18 mouse cellular contexts compared by ENCODE assay signal in the genomic region with DNA sequence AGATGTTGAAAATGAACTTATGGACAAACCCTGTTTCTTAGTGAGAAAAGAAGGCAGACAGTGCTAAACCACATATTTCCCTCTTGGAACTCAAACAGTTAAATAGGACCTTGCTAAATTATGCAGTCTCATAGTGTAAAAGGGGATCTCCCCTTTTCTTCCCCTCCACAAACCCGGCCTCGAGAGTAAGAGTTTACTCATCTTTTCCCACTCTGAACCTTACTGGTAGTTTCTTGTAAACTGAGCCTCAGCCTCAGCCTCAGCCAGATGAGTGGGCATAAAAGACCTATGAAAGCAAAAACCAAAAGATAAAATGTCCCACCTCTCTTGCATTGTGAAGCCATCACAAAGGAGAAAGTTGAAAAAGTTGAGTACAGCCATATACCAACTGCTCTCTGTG.
"Had no signal": no experiment of that assay in that cellular context is flagged by ENCODE, and none has a peak within 500 bp of the region (broad histone marks: within the 10 kb centered on the region; RNA-seq: fewer than 3 reads in every experiment).

No protein-coding gene starts in this region.

- H3K4me2 ChIP-seq: liver, embryonic 15.5 days; lung, embryonic 14.5 days; midbrain, embryonic 12.5 days; neural tube, embryonic 13.5 days; neural tube, embryonic 15.5 days had no signal

- H3K27ac ChIP-seq: liver, embryonic 15.5 days; midbrain, embryonic 10.5 days; midbrain, embryonic 12.5 days; neural tube, embryonic 13.5 days; neural tube, embryonic 15.5 days had no signal

- H3K4me3 ChIP-seq: liver, embryonic 15.5 days; midbrain, embryonic 10.5 days; midbrain, embryonic 12.5 days; myocyte; neural tube, embryonic 13.5 days; neural tube, embryonic 15.5 days had no signal

- H3K9ac ChIP-seq: liver, embryonic 15.5 days; lung, embryonic 14.5 days; midbrain, embryonic 12.5 days; neural tube, embryonic 13.5 days; neural tube, embryonic 15.5 days had no signal

- H3K36me3 ChIP-seq: liver, embryonic 15.5 days; midbrain, embryonic 10.5 days; midbrain, embryonic 12.5 days; neural tube, embryonic 13.5 days; neural tube, embryonic 15.5 days had no signal

- H3K9me3 ChIP-seq: liver, embryonic 15.5 days had no signal

- H3K4me1 ChIP-seq: liver, embryonic 15.5 days; midbrain, embryonic 10.5 days; midbrain, embryonic 12.5 days; neural tube, embryonic 13.5 days; neural tube, embryonic 15.5 days had no signal

- H3K27me3 ChIP-seq: liver, embryonic 15.5 days; midbrain, embryonic 12.5 days; neural tube, embryonic 13.5 days; neural tube, embryonic 15.5 days had no signal

- ATAC-seq: midbrain, embryonic 16.5 days had no signal

- DNase-seq: lung, adult 18-20 months; lung, embryonic 14.5 days; lung, postnatal 10 days; lung, postnatal 4 days; midbrain, embryonic 14.5 days; right cerebral cortex, postnatal 25 days; right cerebral cortex, postnatal 4 days; spleen, adult 18-20 months; thymus, adult 18-20 months; thymus, postnatal 14 days; thymus, postnatal 36 days had no signal
